ENCODE assay signal across 22 mouse cellular contexts in genomic region chr13:37638071-37638511, GRCm38 (mm10).
DNase-seq lines count a peak whose midpoint lies in the region; ATAC-seq and TF ChIP-seq lines count a peak whose summit lies in the region.
"Had no signal": no experiment of that assay in that cellular context is flagged by ENCODE, and none has a peak within 500 bp of the region (broad histone marks: within the 10 kb centered on the region; RNA-seq: fewer than 3 reads in every experiment).

No protein-coding gene starts in this region.

- H3K27ac ChIP-seq in embryonic facial prominence, embryonic 14.5 days (replicated peaks; ENCODE audit: low read depth, low read length): no peak overlapping the region
- no peak overlapping the region for H3K27ac ChIP-seq in embryonic facial prominence, embryonic 10.5 days (replicated peaks)
- peak overlapping the region; percentile 87 for H3K27ac ChIP-seq in liver, adult 2 months (replicated peaks; ENCODE audit: insufficient read depth, low read depth, low read length)
- no peak overlapping the region for H3K27ac ChIP-seq in liver, postnatal 0 days (ENCODE audit: low read depth)
- no peak overlapping the region for H3K27ac ChIP-seq in thymus, adult 2 months (ENCODE audit: control insufficient read depth, insufficient read depth, low read length)
- H3K27ac ChIP-seq: embryonic facial prominence, embryonic 15.5 days; forebrain, embryonic 10.5 days; limb, embryonic 13.5 days; liver, embryonic 14.5 days; midbrain, embryonic 12.5 days; neural tube, embryonic 13.5 days had no signal

- TF ChIP-seq CTCF in liver, adult 2 months (IDR thresholded peaks at IDR 0.05; ENCODE audit: low read depth, low read length): no peak
- no peak for TF ChIP-seq CTCF in liver, postnatal 0 days (IDR thresholded peaks at IDR 0.05; ENCODE audit: low read depth)
- TF ChIP-seq CTCF in thymus, adult 2 months (IDR thresholded peaks at IDR 0.05; ENCODE audit: borderline replicate concordance, control insufficient read depth, extremely low read depth, insufficient read depth, low read length, poor library complexity): no peak

- no peaks in the 10 kb centered on the region for H3K9me3 ChIP-seq in embryonic facial prominence, embryonic 14.5 days (ENCODE audit: control insufficient read depth, low read length)
- no peaks in the 10 kb centered on the region for H3K9me3 ChIP-seq in embryonic facial prominence, embryonic 10.5 days
- H3K9me3 ChIP-seq in liver, postnatal 0 days (ENCODE audit: low read length): no peaks in the 10 kb centered on the region
- H3K9me3 ChIP-seq: embryonic facial prominence, embryonic 15.5 days; forebrain, embryonic 10.5 days; G1E; limb, embryonic 13.5 days; midbrain, embryonic 12.5 days; neural tube, embryonic 13.5 days had no signal

- no peaks in the 10 kb centered on the region for H3K4me1 ChIP-seq in embryonic facial prominence, embryonic 14.5 days (ENCODE audit: control insufficient read depth, insufficient read depth, low read length)
- no peaks in the 10 kb centered on the region for H3K4me1 ChIP-seq in embryonic facial prominence, embryonic 10.5 days
- H3K4me1 ChIP-seq in liver, adult 2 months (ENCODE audit: control insufficient read depth, insufficient read depth, low read length): peaks cover 14% of the 10 kb centered on the region
- peaks cover 9% of the 10 kb centered on the region; the same call in 1 of the 2 replicates for H3K4me1 ChIP-seq in liver, postnatal 0 days (ENCODE audit: insufficient read depth)
- H3K4me1 ChIP-seq in thymus, adult 2 months (replicated peaks; ENCODE audit: control insufficient read depth, insufficient read depth, low read length): peaks cover 26% of the 10 kb centered on the region
- H3K4me1 ChIP-seq: midbrain, embryonic 12.5 days had no signal

- no peaks in the 10 kb centered on the region for H3K36me3 ChIP-seq in embryonic facial prominence, embryonic 14.5 days (ENCODE audit: control insufficient read depth, insufficient read depth, low read length)
- H3K36me3 ChIP-seq in embryonic facial prominence, embryonic 10.5 days (replicated peaks): no peaks in the 10 kb centered on the region
- no peaks in the 10 kb centered on the region for H3K36me3 ChIP-seq in liver, adult 2 months (ENCODE audit: control insufficient read depth, insufficient read depth, low read length)
- H3K36me3 ChIP-seq in liver, postnatal 0 days (replicated peaks; ENCODE audit: insufficient read depth, low read length): no peaks in the 10 kb centered on the region
- H3K36me3 ChIP-seq in thymus, adult 2 months (ENCODE audit: control insufficient read depth, insufficient read depth, low read length): no peaks in the 10 kb centered on the region
- H3K36me3 ChIP-seq: embryonic facial prominence, embryonic 15.5 days; forebrain, embryonic 10.5 days; G1E; limb, embryonic 13.5 days; midbrain, embryonic 12.5 days; neural tube, embryonic 13.5 days had no signal

- no peak for ATAC-seq in embryonic facial prominence, embryonic 14.5 days (ENCODE audit: low read depth)
- ATAC-seq in liver, postnatal 0 days: no peak
- ATAC-seq: activated CD4-positive, CD25-positive, alpha-beta regulatory T cell, adult 4 months; CD4-positive, CD25-positive, alpha-beta regulatory T cell, adult 4 months; forebrain, postnatal 0 days had no signal

- no peaks in the 10 kb centered on the region for H3K27me3 ChIP-seq in embryonic facial prominence, embryonic 14.5 days (replicated peaks; ENCODE audit: control insufficient read depth, insufficient read depth, low read length)
- H3K27me3 ChIP-seq in embryonic facial prominence, embryonic 10.5 days (replicated peaks; ENCODE audit: low read depth, poor library complexity, severe bottlenecking): no peaks in the 10 kb centered on the region
- H3K27me3 ChIP-seq in liver, adult 2 months (ENCODE audit: control insufficient read depth, insufficient read depth, low read length): no peaks in the 10 kb centered on the region
- no peaks in the 10 kb centered on the region for H3K27me3 ChIP-seq in liver, postnatal 0 days (ENCODE audit: insufficient read depth, low read length)
- H3K27me3 ChIP-seq in thymus, adult 2 months (ENCODE audit: control insufficient read depth, insufficient read depth, low read length): no peaks in the 10 kb centered on the region
- H3K27me3 ChIP-seq: embryonic facial prominence, embryonic 15.5 days; limb, embryonic 13.5 days; midbrain, embryonic 12.5 days; neural tube, embryonic 13.5 days had no signal

- TF ChIP-seq POLR2A in liver, adult 2 months (IDR thresholded peaks at IDR 0.05; ENCODE audit: extremely low read depth, insufficient read depth, low read length): no peak
- TF ChIP-seq POLR2A in thymus, adult 2 months (IDR thresholded peaks at IDR 0.05; ENCODE audit: control insufficient read depth, extremely low read depth, insufficient read depth, low read length, poor library complexity): no peak

- 49% methylated on average over 8 of the region's 8 CpGs for WGBS in embryonic facial prominence, embryonic 14.5 days
- WGBS in embryonic facial prominence, embryonic 10.5 days: 67% methylated on average over 8 of the region's 8 CpGs
- WGBS in liver, adult 2 months: 41% methylated on average over 8 of the region's 8 CpGs
- WGBS in liver, postnatal 0 days (ENCODE audit: insufficient replicate concordance): 56% methylated on average over 8 of the region's 8 CpGs
- 31% methylated on average over 8 of the region's 8 CpGs for WGBS in thymus, adult 2 months

- no peak overlapping the region for H3K9ac ChIP-seq in embryonic facial prominence, embryonic 14.5 days (ENCODE audit: low read depth, low read length)
- H3K9ac ChIP-seq in liver, adult 2 months (ENCODE audit: low read depth, low read length): peak overlapping the region; percentile 15; the same call in 1 of the 2 replicates
- no peak overlapping the region for H3K9ac ChIP-seq in liver, postnatal 0 days (replicated peaks)
- H3K9ac ChIP-seq: embryonic facial prominence, embryonic 15.5 days; forebrain, postnatal 0 days; limb, embryonic 13.5 days; liver, embryonic 14.5 days; midbrain, embryonic 12.5 days; neural tube, embryonic 13.5 days had no signal

- no peak overlapping the region for H3K4me3 ChIP-seq in embryonic facial prominence, embryonic 14.5 days (ENCODE audit: low read depth, low read length)
- H3K4me3 ChIP-seq in embryonic facial prominence, embryonic 10.5 days: no peak overlapping the region
- no peak overlapping the region for H3K4me3 ChIP-seq in liver, adult 2 months (ENCODE audit: insufficient read depth, low read depth, low read length)
- no peak overlapping the region for H3K4me3 ChIP-seq in liver, postnatal 0 days (ENCODE audit: low read depth, low read length)
- no peak overlapping the region for H3K4me3 ChIP-seq in thymus, adult 2 months (ENCODE audit: control insufficient read depth, insufficient read depth, low read length)
- H3K4me3 ChIP-seq: embryonic facial prominence, embryonic 15.5 days; forebrain, embryonic 10.5 days; limb, embryonic 13.5 days; midbrain, embryonic 12.5 days; neural tube, embryonic 13.5 days had no signal

- intact Hi-C loops in heart, postnatal 10 days (cut with DNase I): no loop called here
- intact Hi-C loops in heart, postnatal 36 days (cut with DNase I): no loop called here

- H3K4me2 ChIP-seq in embryonic facial prominence, embryonic 14.5 days (ENCODE audit: low read depth, low read length): no peak overlapping the region
- H3K4me2 ChIP-seq in liver, postnatal 0 days (ENCODE audit: low read depth, low read length): no peak overlapping the region
- H3K4me2 ChIP-seq: embryonic facial prominence, embryonic 15.5 days; limb, embryonic 13.5 days; midbrain, embryonic 12.5 days; neural tube, embryonic 13.5 days had no signal

- no peak for TF ChIP-seq EP300 in liver, postnatal 0 days (IDR thresholded peaks at IDR 0.05; ENCODE audit: low read depth)

- peak; percentile 50 for DNase-seq in embryonic facial prominence, embryonic 14.5 days (ENCODE audit: low spot score)
- no peak for DNase-seq in embryonic facial prominence, embryonic 10.5 days (ENCODE audit: low spot score)
- DNase-seq in heart, postnatal 10 days: peak; percentile 35 to 37
- no peak for DNase-seq in heart, postnatal 36 days
- DNase-seq in liver, adult 2 months (ENCODE audit: extremely low read depth, low read depth, low spot score): peak; percentile 94
- DNase-seq in liver, postnatal 0 days: no peak
- DNase-seq in thymus, postnatal 25 days: peak; percentile 31
- DNase-seq in thymus, adult 2 months: no peak
- DNase-seq: adrenal gland, postnatal 10 days; cerebellum, adult 9-11 months; forebrain, postnatal 0 days; kidney, adult 18-20 months; right cerebral cortex, adult 18-20 months had no signal

- no peaks in the 10 kb centered on the region for H3K79me2 ChIP-seq in liver, adult 2 months (ENCODE audit: control insufficient read depth, insufficient read depth, low read length)

Comparison
In these comparisons a context has a peak if more than half of its experiments do, and no peak if none do; other contexts are left out.
1. DNase-seq: peak in embryonic facial prominence, embryonic 14.5 days (single experiment), heart, postnatal 10 days (2 of 2), liver, adult 2 months (single experiment) and thymus, postnatal 25 days (single experiment); none in embryonic facial prominence, embryonic 10.5 days (single experiment), heart, postnatal 36 days (0 of 2), liver, postnatal 0 days (single experiment) and thymus, adult 2 months (single experiment).